Mouse (Mus musculus): ENCODE data around the gene Ift122. TPM values are rescaled to one million over a fixed set of nuclear protein-coding genes. Genes with fewer than 3 reads are reported as not detected.

Ift122 gene
- polyA plus RNA-seq, 2 experiments, result 17.9 to 21.2 TPM

- Histone ChIP-seq H3K4me2 (replicated peaks; ENCODE audit: low read depth, low read length, severe bottlenecking) (no peak overlapping the region), H3K36me3 (ENCODE audit: control insufficient read depth, insufficient read depth, low read length) (peaks cover 21% of the 10 kb centered on the region), H3K4me3 (replicated peaks; ENCODE audit: low read length) (no peak overlapping the region), H3K4me1 (ENCODE audit: control insufficient read depth, insufficient read depth, low read length) (no peaks in the 10 kb centered on the region; the same call in 1 of the 2 replicates), H3K27ac (replicated peaks; ENCODE audit: low read depth, low read length) (no peak overlapping the region), H3K9me3 (ENCODE audit: control insufficient read depth, low read length) (no peaks in the 10 kb centered on the region), H3K9ac (ENCODE audit: low read depth, low read length, severe bottlenecking) (0 out of 2 replicates have a peak overlapping the region, but pooled peaks have one; percentile 7), H3K27me3 (ENCODE audit: control insufficient read depth, insufficient read depth, low read length) (no peaks in the 10 kb centered on the region)
- ATAC-seq (ENCODE audit: low FRiP score, low read depth), result no peak
- 91% methylated on average over 3 of the region's 3 CpGs for WGBS
- no peak for DNase-seq (ENCODE audit: low spot score)
- no peak for TF ChIP-seq POLR2A (IDR thresholded peaks at IDR 0.05; ENCODE audit: borderline replicate concordance, extremely low read depth, insufficient read depth, insufficient read length)
Measured at GRCm38 (mm10) chr6:115902545-115902944, 49.3 kb downstream of the Ift122 start.

- DNase-seq (ENCODE audit: low spot score) (no peak), ATAC-seq (ENCODE audit: low FRiP score, low read depth) (no peak)
- TF ChIP-seq POLR2A (IDR thresholded peaks at IDR 0.05; ENCODE audit: borderline replicate concordance, extremely low read depth, insufficient read depth, insufficient read length), result no peak
- Histone ChIP-seq H3K4me1 (ENCODE audit: control insufficient read depth, insufficient read depth, low read length) (no peaks in the 10 kb centered on the region; the same call in 1 of the 2 replicates), H3K9ac (ENCODE audit: low read depth, low read length, severe bottlenecking) (no peak overlapping the region), H3K4me3 (replicated peaks; ENCODE audit: low read length) (no peak overlapping the region), H3K4me2 (replicated peaks; ENCODE audit: low read depth, low read length, severe bottlenecking) (no peak overlapping the region), H3K36me3 (ENCODE audit: control insufficient read depth, insufficient read depth, low read length) (peaks cover 22% of the 10 kb centered on the region), H3K9me3 (ENCODE audit: control insufficient read depth, low read length) (no peaks in the 10 kb centered on the region), H3K27ac (replicated peaks; ENCODE audit: low read depth, low read length) (no peak overlapping the region), H3K27me3 (ENCODE audit: control insufficient read depth, insufficient read depth, low read length) (no peaks in the 10 kb centered on the region)
- 95% methylated on average over 6 of the region's 6 CpGs for WGBS
Measured at GRCm38 (mm10) chr6:115905568-115905967, 52.3 kb downstream of the Ift122 start.

- no peaks in the 10 kb centered on the region; the same call in 1 of the 2 replicates for H3K4me1 ChIP-seq (ENCODE audit: control insufficient read depth, insufficient read depth, low read length)
- H3K9ac ChIP-seq (ENCODE audit: low read depth, low read length, severe bottlenecking), result no peak overlapping the region
- no peaks in the 10 kb centered on the region for H3K9me3 ChIP-seq (ENCODE audit: control insufficient read depth, low read length)
- WGBS, result 75% methylated on average over 1 of the region's 1 CpGs
- DNase-seq (ENCODE audit: low spot score) (no peak), ATAC-seq (ENCODE audit: low FRiP score, low read depth) (no peak)
- H3K4me2 ChIP-seq (replicated peaks; ENCODE audit: low read depth, low read length, severe bottlenecking), result no peak overlapping the region
- no peak for TF ChIP-seq POLR2A (IDR thresholded peaks at IDR 0.05; ENCODE audit: borderline replicate concordance, extremely low read depth, insufficient read depth, insufficient read length)
- no peak overlapping the region for H3K4me3 ChIP-seq (replicated peaks; ENCODE audit: low read length)
- H3K36me3 ChIP-seq (ENCODE audit: control insufficient read depth, insufficient read depth, low read length), result peaks cover 24% of the 10 kb centered on the region
- no peaks in the 10 kb centered on the region for H3K27me3 ChIP-seq (ENCODE audit: control insufficient read depth, insufficient read depth, low read length)
- H3K27ac ChIP-seq (replicated peaks; ENCODE audit: low read depth, low read length), result no peak overlapping the region
Measured at GRCm38 (mm10) chr6:115906455-115906854, 53.2 kb downstream of the Ift122 start.

- H3K4me1 ChIP-seq (ENCODE audit: control insufficient read depth, insufficient read depth, low read length), result no peaks in the 10 kb centered on the region
- no peaks in the 10 kb centered on the region for H3K9me3 ChIP-seq (ENCODE audit: control insufficient read depth, low read length)
- H3K4me2 ChIP-seq (replicated peaks; ENCODE audit: low read depth, low read length, severe bottlenecking), result no peak overlapping the region
- peaks cover 24% of the 10 kb centered on the region for H3K36me3 ChIP-seq (ENCODE audit: control insufficient read depth, insufficient read depth, low read length)
- WGBS, result 75% methylated on average over 2 of the region's 2 CpGs
- TF ChIP-seq POLR2A (IDR thresholded peaks at IDR 0.05; ENCODE audit: borderline replicate concordance, extremely low read depth, insufficient read depth, insufficient read length), result no peak
- H3K9ac ChIP-seq (ENCODE audit: low read depth, low read length, severe bottlenecking), result no peak overlapping the region
- H3K27ac ChIP-seq (replicated peaks; ENCODE audit: low read depth, low read length), result no peak overlapping the region
- no peak for ATAC-seq (ENCODE audit: low FRiP score, low read depth)
- DNase-seq (ENCODE audit: low spot score), result no peak
- H3K27me3 ChIP-seq (ENCODE audit: control insufficient read depth, insufficient read depth, low read length), result no peaks in the 10 kb centered on the region
- H3K4me3 ChIP-seq (replicated peaks; ENCODE audit: low read length), result no peak overlapping the region
Measured at GRCm38 (mm10) chr6:115906871-115907270, 53.6 kb downstream of the Ift122 start.

GRCm38 (mm10) chr6:115908421-115908982 lies 55.2 kb downstream of the Ift122 start:
- TF ChIP-seq POLR2A (IDR thresholded peaks at IDR 0.05; ENCODE audit: borderline replicate concordance, extremely low read depth, insufficient read depth, insufficient read length), result no peak
- Histone ChIP-seq H3K27me3 (ENCODE audit: control insufficient read depth, insufficient read depth, low read length) (no peaks in the 10 kb centered on the region), H3K4me1 (ENCODE audit: control insufficient read depth, insufficient read depth, low read length) (no peaks in the 10 kb centered on the region), H3K36me3 (ENCODE audit: control insufficient read depth, insufficient read depth, low read length) (peaks cover 24% of the 10 kb centered on the region), H3K9me3 (ENCODE audit: control insufficient read depth, low read length) (no peaks in the 10 kb centered on the region), H3K4me3 (replicated peaks; ENCODE audit: low read length) (no peak overlapping the region), H3K4me2 (replicated peaks; ENCODE audit: low read depth, low read length, severe bottlenecking) (no peak overlapping the region), H3K27ac (replicated peaks; ENCODE audit: low read depth, low read length) (no peak overlapping the region), H3K9ac (ENCODE audit: low read depth, low read length, severe bottlenecking) (no peak overlapping the region)
- DNase-seq (ENCODE audit: low spot score) (no peak), ATAC-seq (ENCODE audit: low FRiP score, low read depth) (no peak)
- 48% methylated on average over 6 of the region's 6 CpGs for WGBS

Measured in limb, embryonic 14.5 days (tissue).